Mouse (Mus musculus) thymus, adult 2 months (tissue): ENCODE results near the gene Fbxo30.

ENCODE experiments used
- CTCF ChIP-seq: fragments of 200-500 bp; IDR thresholded peaks from 2 replicates; pipeline ENCODE4 v1.5.1; 2012; ENCODE audit warnings: mild to moderate bottlenecking, control low read depth, low read length, moderate library complexity, borderline replicate concordance; ENCODE audit not compliant: control insufficient read depth, poor library complexity, insufficient read depth; ENCODE audit errors: extremely low read depth
- POLR2A ChIP-seq: fragments of 200-500 bp; IDR thresholded peaks from 2 replicates; pipeline ENCODE4 v1.6.1; 2012; ENCODE audit warnings: mild to moderate bottlenecking, low read length, control low read depth, moderate library complexity; ENCODE audit not compliant: control insufficient read depth, poor library complexity, insufficient read depth; ENCODE audit errors: extremely low read depth

- TF ChIP-seq CTCF (no peak), POLR2A (no peak)
Measured at GRCm38 (mm10) chr10:11248210-11248609, 32.9 kb upstream of the Fbxo30 start.
